Mouse (Mus musculus) heart, adult 2 months (tissue): ENCODE data around the gene Snd1.

ENCODE experiments used
- EP300 ChIP-seq: fragments of 200-500 bp; IDR thresholded peaks from 2 replicates; pipeline ENCODE4 v1.6.1; 2011; ENCODE audit warnings: low read depth, low read length, control low read depth; ENCODE audit not compliant: insufficient read depth
- POLR2A ChIP-seq: fragments of 200-500 bp; IDR thresholded peaks from 2 replicates; pipeline ENCODE4 v1.6.1; 2011; ENCODE audit warnings: mild to moderate bottlenecking, low read depth, low read length, control low read depth; ENCODE audit not compliant: insufficient read depth

DNA sequence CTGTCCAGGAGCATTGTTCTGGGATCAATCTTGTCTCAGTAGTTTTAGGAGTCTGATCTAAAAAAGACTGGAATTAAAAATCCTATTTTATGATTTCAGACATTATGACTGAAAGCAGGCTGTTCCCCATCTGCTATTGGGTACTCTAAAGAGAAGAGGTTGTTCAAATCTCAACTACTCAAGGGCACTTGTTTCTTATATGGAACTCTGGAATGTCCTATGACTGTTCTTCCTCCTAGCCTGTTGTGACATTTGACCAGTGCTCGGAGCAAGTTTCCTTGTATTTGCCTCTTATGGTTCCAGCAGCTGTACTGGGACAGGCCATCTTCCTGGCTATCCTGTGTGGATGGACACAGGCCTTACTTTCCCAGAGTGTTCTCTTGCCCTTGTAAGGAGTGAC lies 42.1 kb downstream of the Snd1 start:
- TF ChIP-seq EP300: no peak
- TF ChIP-seq POLR2A: no peak
